Mouse (Mus musculus): ENCODE measurements around the gene Arfgap2. TPM values are rescaled to one million over a fixed set of nuclear protein-coding genes. Genes with fewer than 3 reads are reported as not detected.
"Not testable (repeated sequence)": the region's sequence is repeated elsewhere in the genome, so short reads cannot be mapped to it uniquely, and the experiment has no call there.

The Arfgap2 gene
- polyA plus RNA-seq (2015; fragmentation: Nextera tagmentation; extraction: Ambion mirVana), result 60.7 and 67.9 TPM in 2 replicates

GRCm38 (mm10) chr2:91264711-91265681 lies at the start of gene Arfgap2:
Gene Arfgap2 (plus strand): TSS chr2:91264974.
- Histone ChIP-seq H3K27me3 (peaks cover 4% of the 10 kb centered on the region), H3K36me3 (replicated peaks) (peaks cover 36% of the 10 kb centered on the region), H3K4me1 (replicated peaks) (peaks cover 47% of the 10 kb centered on the region), H3K9me3 (replicated peaks) (no peaks in the 10 kb centered on the region), H3K4me2 (peak within 1 kb of the TSS; percentile 82), H3K4me3 (replicated peaks) (peak within 1 kb of the TSS; percentile 94), H3K9ac (peak within 1 kb of the TSS; percentile 95), H3K27ac (replicated peaks) (peak within 1 kb of the TSS; percentile 95)
- 1% methylated on average over 72 of the region's 72 CpGs for WGBS (ENCODE audit: insufficient replicate concordance)
- peak; percentile 98 for ATAC-seq (ENCODE audit: insufficient read depth)

DNA sequence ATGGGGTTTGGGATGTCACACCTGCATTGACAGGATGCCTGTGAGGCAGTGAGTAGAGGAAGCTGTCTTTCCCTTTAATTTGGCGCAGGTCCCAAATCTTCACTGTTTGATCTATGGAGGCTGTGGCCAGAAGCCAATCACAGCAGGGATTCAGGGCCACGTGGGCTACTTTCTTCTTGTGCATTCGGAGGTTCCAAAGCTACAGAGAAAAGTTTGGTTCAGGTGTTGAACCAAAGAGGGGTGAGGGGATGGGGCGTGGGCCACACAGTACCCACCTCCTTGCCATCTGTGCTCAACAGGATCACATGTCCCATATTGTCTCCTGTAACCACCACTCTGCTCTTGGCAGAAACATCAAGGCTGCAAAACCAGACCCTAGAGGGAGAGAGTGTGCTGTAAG lies 47.7 kb upstream of the Arfgap2 start:
- ATAC-seq (ENCODE audit: insufficient read depth), result no peak
- Histone ChIP-seq H3K4me3 (replicated peaks) (no peak overlapping the region), H3K9me3 (replicated peaks) (no peaks in the 10 kb centered on the region), H3K27me3 (no peaks in the 10 kb centered on the region), H3K4me2 (no peak overlapping the region), H3K4me1 (replicated peaks) (0 out of 2 replicates have a peak, but pooled peaks cover 2% of the 10 kb centered on the region), H3K36me3 (replicated peaks) (peaks cover 19% of the 10 kb centered on the region), H3K9ac (no peak overlapping the region), H3K27ac (replicated peaks) (no peak overlapping the region)
- WGBS (ENCODE audit: insufficient replicate concordance), result 56% methylated on average over 4 of the region's 4 CpGs

GRCm38 (mm10) chr2:91220501-91220900 lies 44.3 kb upstream of the Arfgap2 start:
- ATAC-seq (ENCODE audit: insufficient read depth), result no peak
- Histone ChIP-seq H3K4me2 (no peak overlapping the region), H3K4me1 (replicated peaks) (0 out of 2 replicates have a peak, but pooled peaks cover 2% of the 10 kb centered on the region), H3K27ac (replicated peaks) (no peak overlapping the region), H3K4me3 (replicated peaks) (no peak overlapping the region), H3K9ac (no peak overlapping the region), H3K36me3 (replicated peaks) (no peaks in the 10 kb centered on the region; the same call in 1 of the 2 replicates), H3K9me3 (replicated peaks) (no peaks in the 10 kb centered on the region), H3K27me3 (no peaks in the 10 kb centered on the region)
- 96% methylated on average over 3 of the region's 3 CpGs for WGBS (ENCODE audit: insufficient replicate concordance)

DNA sequence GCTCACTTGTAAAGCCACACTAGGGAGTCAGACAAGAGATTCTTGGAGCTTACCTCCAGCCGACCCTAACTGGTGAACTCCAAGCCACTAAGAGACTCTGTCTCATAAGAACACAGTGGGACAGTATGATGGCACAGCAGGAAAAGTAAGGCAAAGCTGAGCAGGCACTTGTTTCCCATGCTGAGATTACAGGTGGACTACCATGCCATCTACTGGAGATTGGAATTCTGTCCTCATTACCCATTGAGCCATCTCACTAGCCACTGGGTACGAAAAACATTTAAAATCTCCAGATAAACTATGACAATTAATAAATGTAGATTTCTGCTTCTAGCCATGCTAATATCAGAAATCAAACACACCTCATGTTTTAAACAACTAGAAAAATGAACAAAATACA lies 41.2 kb upstream of the Arfgap2 start:
- Histone ChIP-seq H3K27me3 (no peaks in the 10 kb centered on the region), H3K27ac (replicated peaks) (no peak overlapping the region), H3K4me2 (no peak overlapping the region), H3K36me3 (replicated peaks) (no peaks in the 10 kb centered on the region), H3K4me1 (replicated peaks) (no peaks in the 10 kb centered on the region), H3K9ac (no peak overlapping the region), H3K9me3 (replicated peaks) (no peaks in the 10 kb centered on the region), H3K4me3 (replicated peaks) (no peak overlapping the region)
- no peak for ATAC-seq (ENCODE audit: insufficient read depth)
- 66% methylated on average over 2 of the region's 2 CpGs for WGBS (ENCODE audit: insufficient replicate concordance)

DNA sequence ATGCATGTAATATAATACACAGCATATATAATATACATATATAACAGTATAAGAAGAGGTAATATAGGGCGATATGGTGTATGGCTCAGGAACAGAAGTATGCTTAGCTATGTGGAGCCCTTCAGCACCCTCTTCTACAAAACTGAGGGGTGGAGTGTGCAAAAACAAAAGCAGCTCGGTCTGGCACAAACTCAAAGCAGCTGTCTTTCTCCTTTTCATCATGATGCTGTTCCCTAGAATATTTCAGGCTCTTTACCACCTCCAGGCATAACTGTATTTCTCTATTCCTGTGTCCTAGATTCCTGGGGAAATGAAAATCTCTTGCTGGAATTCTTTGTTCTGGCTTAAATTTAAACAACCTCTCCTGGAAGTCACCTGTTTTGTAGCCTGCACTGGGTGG lies 35.0 kb upstream of the Arfgap2 start:
- no peak overlapping the region for H3K9ac ChIP-seq
- ATAC-seq (ENCODE audit: insufficient read depth), result no peak
- no peaks in the 10 kb centered on the region for H3K36me3 ChIP-seq (replicated peaks)
- no peak overlapping the region for H3K27ac ChIP-seq (replicated peaks)
- H3K27me3 ChIP-seq, result no peaks in the 10 kb centered on the region
- no peak overlapping the region for H3K4me3 ChIP-seq (replicated peaks)
- no peak overlapping the region for H3K4me2 ChIP-seq
- no peaks in the 10 kb centered on the region for H3K4me1 ChIP-seq (replicated peaks)
- H3K9me3 ChIP-seq (replicated peaks), result no peaks in the 10 kb centered on the region
- 67% methylated on average over 2 of the region's 2 CpGs for whole genome bisulfite sequencing (ENCODE audit: insufficient replicate concordance)

DNA sequence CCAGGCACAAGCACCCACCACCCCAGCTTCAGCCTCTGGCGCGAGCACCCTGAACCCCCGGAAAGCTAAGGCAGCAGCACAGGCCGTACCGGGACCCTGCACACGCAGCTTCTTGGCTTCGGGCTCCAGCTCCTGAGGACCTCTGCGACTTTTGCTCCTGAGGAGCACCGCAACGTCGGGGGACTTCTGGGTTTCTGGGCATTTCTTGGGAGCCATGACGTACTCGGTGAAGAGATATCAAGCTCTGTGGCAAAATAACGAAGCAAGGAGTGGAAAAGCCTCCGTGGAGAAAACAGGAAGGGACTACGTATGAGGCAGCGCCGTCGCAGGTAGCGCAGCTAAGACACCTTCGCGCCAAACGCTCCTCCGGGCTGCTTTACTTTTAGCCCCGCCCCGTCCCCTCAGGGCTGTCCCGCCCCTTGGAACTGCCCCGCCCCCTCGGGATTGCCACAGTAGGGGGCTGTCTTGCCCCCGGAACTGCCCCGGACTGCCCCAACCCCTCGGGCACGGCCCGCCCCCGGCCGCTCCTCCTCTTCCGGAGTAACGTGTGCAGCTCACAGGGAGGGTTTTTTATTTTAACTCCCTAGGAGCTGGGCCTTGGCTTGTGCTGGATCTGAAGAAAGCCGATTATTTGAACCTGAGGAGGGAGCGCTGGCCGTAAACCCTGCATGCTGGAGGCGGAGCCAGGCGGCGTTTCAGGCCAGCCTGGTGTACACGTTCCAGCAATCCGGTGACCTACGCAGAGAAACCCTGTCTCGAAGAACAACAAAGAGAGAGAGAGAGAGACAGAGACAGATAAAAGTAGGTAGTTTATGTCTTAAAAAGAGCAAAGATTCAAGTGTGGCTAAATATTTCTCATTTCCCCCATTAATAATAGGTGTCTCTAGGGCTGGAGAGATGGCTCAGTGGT lies 27.9 kb upstream of the Arfgap2 start, which contains the start of gene Ddb2:
Gene Ddb2 (minus strand): TSS at position 382 of the 910 bp plus-strand sequence.
- Histone ChIP-seq H3K36me3 (replicated peaks) (no peaks in the 10 kb centered on the region), H3K27me3 (no peaks in the 10 kb centered on the region), H3K9me3 (replicated peaks) (no peaks in the 10 kb centered on the region), H3K4me1 (replicated peaks) (peaks cover 23% of the 10 kb centered on the region), H3K4me2 (peak within 1 kb of the TSS; percentile 97), H3K9ac (peak within 1 kb of the TSS; percentile 72), H3K27ac (replicated peaks) (peak within 1 kb of the TSS; percentile 96), H3K4me3 (replicated peaks) (peak within 1 kb of the TSS; percentile 70)
- peak; percentile 98 for ATAC-seq (ENCODE audit: insufficient read depth)
- under 1% methylated on average over 48 of the region's 48 CpGs for WGBS (ENCODE audit: insufficient replicate concordance)

DNA sequence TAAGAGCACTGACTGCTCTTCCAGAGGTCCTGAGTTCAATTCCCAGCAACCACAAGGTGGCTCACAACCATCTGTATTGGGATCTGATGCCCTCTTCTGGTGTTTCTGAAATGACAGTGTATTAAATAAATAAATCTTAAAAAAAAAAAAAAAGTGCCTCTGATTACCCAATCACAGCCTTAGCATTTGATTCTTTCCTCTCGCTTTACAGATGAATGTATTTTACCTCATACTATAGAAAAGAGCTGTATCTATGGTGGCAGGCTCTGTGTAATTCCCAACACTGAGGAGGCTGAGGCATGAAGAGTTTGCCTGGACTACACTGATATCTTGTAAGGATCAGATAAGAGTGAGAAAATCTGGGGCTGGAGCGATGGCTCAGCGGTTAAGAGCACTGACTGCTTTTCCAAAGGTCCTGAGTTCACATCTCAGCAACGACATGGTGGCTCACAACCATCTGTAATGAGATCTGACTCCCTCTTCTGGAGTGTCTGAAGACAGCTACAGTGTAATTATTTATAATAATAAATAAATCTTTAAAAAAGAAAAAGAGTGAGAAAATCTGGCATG lies 27.2 kb upstream of the Arfgap2 start:
- H3K9me3 ChIP-seq (replicated peaks); H3K36me3 ChIP-seq (replicated peaks); H3K27me3 ChIP-seq: not testable (repeated sequence)
- Histone ChIP-seq H3K4me1 (replicated peaks) (peaks cover 31% of the 10 kb centered on the region), H3K9ac (peak overlapping the region; percentile 72; the same call in 1 of the 2 replicates), H3K4me3 (replicated peaks) (peak overlapping the region; percentile 70), H3K4me2 (peak overlapping the region; percentile 97), H3K27ac (replicated peaks) (peak overlapping the region; percentile 96)
- peak; percentile 27 for ATAC-seq (ENCODE audit: insufficient read depth)
- 16% methylated on average over 4 of the region's 4 CpGs for WGBS (ENCODE audit: insufficient replicate concordance)

- H3K27ac ChIP-seq (replicated peaks), result peak overlapping the region; percentile 30; the same call in 1 of the 2 replicates
- no peaks in the 10 kb centered on the region for H3K9me3 ChIP-seq (replicated peaks)
- no peak overlapping the region for H3K4me3 ChIP-seq (replicated peaks)
- no peak overlapping the region for H3K9ac ChIP-seq
- H3K36me3 ChIP-seq (replicated peaks), result no peaks in the 10 kb centered on the region
- H3K4me2 ChIP-seq, result no peak overlapping the region
- WGBS (ENCODE audit: insufficient replicate concordance), result 28% methylated on average over 5 of the region's 5 CpGs
- peaks cover 43% of the 10 kb centered on the region for H3K4me1 ChIP-seq (replicated peaks)
- peak; percentile 37; the same call in 1 of the 2 replicates for ATAC-seq (ENCODE audit: insufficient read depth)
- H3K27me3 ChIP-seq, result no peaks in the 10 kb centered on the region
These were observed 22.2 kb upstream of the Arfgap2 start for GRCm38 (mm10) chr2:91242547-91242946.

DNA sequence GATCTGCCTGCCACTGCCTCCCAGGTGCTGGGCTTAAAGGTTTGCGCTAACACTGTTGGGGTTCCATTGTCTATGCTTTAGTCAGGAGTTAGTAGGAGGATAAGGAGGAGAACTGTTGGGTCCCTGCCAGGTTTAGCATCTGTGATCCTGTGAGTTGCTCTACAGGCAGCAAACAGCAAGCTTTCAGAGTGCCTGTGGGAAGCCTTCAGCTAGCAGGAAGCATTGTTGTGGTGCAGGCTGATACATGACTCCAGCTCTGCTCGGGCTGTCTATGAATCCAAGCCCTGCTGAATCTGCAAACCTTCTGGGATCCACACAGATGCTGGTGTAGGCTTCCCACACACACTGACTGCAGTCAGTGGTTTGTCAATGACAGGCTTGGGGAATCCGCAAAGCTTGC lies 21.4 kb upstream of the Arfgap2 start:
- 74% methylated on average over 3 of the region's 3 CpGs for WGBS (ENCODE audit: insufficient replicate concordance)
- no peak overlapping the region for H3K9ac ChIP-seq
- H3K9me3 ChIP-seq (replicated peaks), result no peaks in the 10 kb centered on the region
- H3K4me2 ChIP-seq, result no peak overlapping the region
- no peak overlapping the region for H3K4me3 ChIP-seq (replicated peaks)
- no peaks in the 10 kb centered on the region for H3K27me3 ChIP-seq
- H3K27ac ChIP-seq (replicated peaks), result no peak overlapping the region
- ATAC-seq (ENCODE audit: insufficient read depth), result no peak
- H3K36me3 ChIP-seq (replicated peaks), result no peaks in the 10 kb centered on the region
- peaks cover 38% of the 10 kb centered on the region for H3K4me1 ChIP-seq (replicated peaks)

DNA sequence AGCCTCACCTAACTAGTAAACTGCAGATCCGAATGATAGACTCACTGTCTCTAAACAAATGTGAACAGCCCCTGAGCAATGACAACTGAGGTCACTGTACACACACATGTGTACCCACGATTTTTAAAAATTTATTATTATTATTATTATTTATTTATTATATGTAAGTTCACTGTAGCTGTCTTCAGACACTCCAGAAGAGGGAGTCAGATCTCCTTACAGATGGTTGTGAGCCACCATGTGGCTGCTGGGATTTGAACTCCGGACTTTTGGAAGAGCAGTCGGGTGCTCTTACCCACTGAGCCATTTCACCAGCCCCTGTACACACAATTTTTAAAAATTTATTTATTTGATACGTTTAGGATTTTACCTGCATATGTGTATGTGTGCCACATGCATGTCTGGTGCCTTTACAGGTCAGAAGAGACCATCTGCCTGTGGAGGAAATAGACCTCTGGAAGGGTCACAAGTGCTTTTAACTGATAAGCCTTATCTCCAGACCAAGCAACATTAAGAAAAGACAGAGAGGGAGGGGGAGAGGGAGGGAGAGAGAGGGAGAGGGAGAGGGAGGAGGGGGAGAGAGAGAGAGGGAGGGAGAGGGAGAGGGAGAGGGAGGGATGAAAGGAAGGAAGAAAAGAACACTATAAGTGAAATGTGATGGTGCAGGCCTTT lies 20.1 kb upstream of the Arfgap2 start:
- Histone ChIP-seq H3K27me3 (no peaks in the 10 kb centered on the region), H3K4me1 (replicated peaks) (peaks cover 38% of the 10 kb centered on the region), H3K4me2 (no peak overlapping the region), H3K9ac (no peak overlapping the region), H3K9me3 (replicated peaks) (no peaks in the 10 kb centered on the region), H3K27ac (replicated peaks) (peak overlapping the region; percentile 52; the same call in 1 of the 2 replicates), H3K36me3 (replicated peaks) (no peaks in the 10 kb centered on the region), H3K4me3 (replicated peaks) (no peak overlapping the region)
- 28% methylated on average over 5 of the region's 5 CpGs for WGBS (ENCODE audit: insufficient replicate concordance)
- peak; percentile 85 for ATAC-seq (ENCODE audit: insufficient read depth)
